Comparison of ENCODE assay signal across 22 mouse cellular contexts in the genomic region with DNA sequence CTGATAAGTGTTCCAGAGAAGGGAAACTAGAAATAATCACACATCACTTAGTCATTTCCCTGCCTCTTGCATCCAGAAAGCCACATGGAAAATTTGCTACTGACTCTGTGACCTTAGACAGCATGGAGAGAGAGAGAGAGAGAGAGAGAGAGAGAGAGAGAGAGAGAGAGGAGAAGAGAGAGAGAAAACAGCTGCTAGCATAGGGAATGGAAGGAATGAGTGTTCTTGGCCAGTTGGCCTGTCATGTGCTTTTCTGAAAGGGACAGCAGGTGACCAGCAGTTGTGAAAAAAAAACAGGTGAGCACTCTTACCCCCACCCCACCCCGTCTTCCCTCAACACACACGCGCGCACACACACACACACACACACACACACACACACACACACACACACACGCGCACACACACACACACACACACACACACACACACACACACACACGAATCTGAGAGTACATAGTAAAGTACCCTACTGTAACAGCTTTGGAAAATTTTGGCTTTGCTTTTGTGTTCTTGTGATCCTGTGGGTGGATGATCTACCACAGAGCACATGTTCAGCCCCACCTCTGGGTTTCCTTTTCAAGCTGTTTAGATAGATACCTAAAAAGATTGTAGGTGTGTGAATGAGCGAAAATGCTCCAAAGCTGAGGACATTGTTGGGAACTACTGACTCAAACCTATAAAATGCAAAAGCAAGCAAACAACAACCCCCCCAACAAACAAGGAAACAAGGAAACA. TPM values are rescaled to one million over a fixed set of nuclear protein-coding genes. Genes with fewer than 3 reads are reported as not detected.
DNase-seq lines count a peak whose midpoint lies in the region; ATAC-seq and TF ChIP-seq lines count a peak whose summit lies in the region.
"Had no signal": no experiment of that assay in that cellular context is flagged by ENCODE, and none has a peak within 500 bp of the region (broad histone marks: within the 10 kb centered on the region; RNA-seq: fewer than 3 reads in every experiment).

No protein-coding gene starts in this region.

- WGBS in limb, embryonic 14.5 days = 81% methylated on average over 6 of the region's 8 CpGs
- WGBS in limb, embryonic 10.5 days = 95% methylated on average over 3 of the region's 8 CpGs
- 85% methylated on average over 6 of the region's 8 CpGs for WGBS in intestine, embryonic 16.5 days

- H3K79me2 ChIP-seq in myocyte (ENCODE audit: control insufficient read depth, insufficient read depth) = peaks cover 43% of the 10 kb centered on the region

- intact Hi-C loops in gastrocnemius, adult 2 months (cut with DNase I) = no loop called here

- no peak overlapping the region for H3K9ac ChIP-seq in limb, embryonic 14.5 days (ENCODE audit: low read depth, low read length, severe bottlenecking)
- no peak overlapping the region for H3K9ac ChIP-seq in intestine, embryonic 16.5 days (ENCODE audit: low read depth, low read length)
- H3K9ac ChIP-seq: forebrain, embryonic 15.5 days; heart, embryonic 15.5 days; hindbrain, embryonic 14.5 days; limb, embryonic 15.5 days had no signal

- no peaks in the 10 kb centered on the region for H3K4me1 ChIP-seq in limb, embryonic 14.5 days (ENCODE audit: control insufficient read depth, insufficient read depth, low read length)
- peaks cover 30% of the 10 kb centered on the region for H3K4me1 ChIP-seq in limb, embryonic 10.5 days
- H3K4me1 ChIP-seq in intestine, embryonic 16.5 days (ENCODE audit: control insufficient read depth, insufficient read depth, low read length) = 0 out of 2 replicates have a peak, but pooled peaks cover under 1% of the 10 kb centered on the region
- H3K4me1 ChIP-seq: forebrain, embryonic 15.5 days; limb, embryonic 15.5 days had no signal

- peak overlapping the region; percentile 66 for H3K27ac ChIP-seq in gastrocnemius, adult 2 months
- no peak overlapping the region for H3K27ac ChIP-seq in limb, embryonic 14.5 days (replicated peaks; ENCODE audit: low read depth, low read length)
- no peak overlapping the region for H3K27ac ChIP-seq in limb, embryonic 10.5 days
- H3K27ac ChIP-seq in intestine, embryonic 16.5 days (ENCODE audit: low read length) = no peak overlapping the region
- H3K27ac ChIP-seq: forebrain, embryonic 15.5 days; hindbrain, embryonic 14.5 days had no signal

- H3K9me3 ChIP-seq in limb, embryonic 14.5 days (ENCODE audit: control insufficient read depth, low read length) = no peaks in the 10 kb centered on the region
- H3K9me3 ChIP-seq in limb, embryonic 10.5 days (replicated peaks) = no peaks in the 10 kb centered on the region
- H3K9me3 ChIP-seq in intestine, embryonic 16.5 days (ENCODE audit: control insufficient read depth, low read length) = no peaks in the 10 kb centered on the region
- H3K9me3 ChIP-seq: forebrain, embryonic 15.5 days; G1E; heart, embryonic 15.5 days; limb, embryonic 15.5 days had no signal

- no peak for ATAC-seq in limb, embryonic 14.5 days (ENCODE audit: low FRiP score, low read depth)
- ATAC-seq in intestine, embryonic 16.5 days = no peak
- ATAC-seq: forebrain, embryonic 15.5 days had no signal

- H3ac ChIP-seq in myocyte (ENCODE audit: control insufficient read depth, insufficient read length) = no peak overlapping the region

- TF ChIP-seq CTCF in gastrocnemius, adult 2 months (IDR thresholded peaks at IDR 0.05) = no peak

- H3K4me3 ChIP-seq in gastrocnemius, adult 2 months = no peak overlapping the region
- H3K4me3 ChIP-seq in limb, embryonic 14.5 days (replicated peaks; ENCODE audit: low read length) = no peak overlapping the region
- H3K4me3 ChIP-seq in limb, embryonic 10.5 days = no peak overlapping the region
- no peak overlapping the region for H3K4me3 ChIP-seq in myocyte
- no peak overlapping the region for H3K4me3 ChIP-seq in intestine, embryonic 16.5 days (ENCODE audit: low read length)
- H3K4me3 ChIP-seq: forebrain, embryonic 15.5 days; heart, embryonic 15.5 days; limb, embryonic 15.5 days had no signal

- no peaks in the 10 kb centered on the region for H3K36me3 ChIP-seq in limb, embryonic 14.5 days (ENCODE audit: control insufficient read depth, insufficient read depth, low read length)
- no peaks in the 10 kb centered on the region for H3K36me3 ChIP-seq in limb, embryonic 10.5 days
- H3K36me3 ChIP-seq in myocyte (ENCODE audit: control insufficient read depth, insufficient read depth) = no peaks in the 10 kb centered on the region
- no peaks in the 10 kb centered on the region for H3K36me3 ChIP-seq in intestine, embryonic 16.5 days (ENCODE audit: control insufficient read depth, insufficient read depth, low read length)
- H3K36me3 ChIP-seq: forebrain, embryonic 15.5 days; heart, embryonic 15.5 days had no signal

- TF ChIP-seq POLR2A in limb, embryonic 14.5 days (IDR thresholded peaks at IDR 0.05; ENCODE audit: borderline replicate concordance, extremely low read depth, insufficient read depth, insufficient read length) = no peak
- TF ChIP-seq POLR2A in myocyte (IDR thresholded peaks at IDR 0.05; ENCODE audit: insufficient read length, low read depth) = no peak

- peak; percentile 29 for DNase-seq in gastrocnemius, adult 2 months
- no peak for DNase-seq in gastrocnemius, adult 8-10 months (ENCODE audit: low spot score in 2 of 2)
- peak; percentile 37 for DNase-seq in limb, embryonic 14.5 days (ENCODE audit: low spot score)
- no peak for DNase-seq in limb, embryonic 10.5 days (ENCODE audit: low spot score)
- DNase-seq in MN1 (ENCODE audit: low spot score) = peak; percentile 28
- DNase-seq in layer of hippocampus, adult 9-10 months (ENCODE audit: low spot score) = no peak
- DNase-seq: adrenal gland, adult 2 months; B cell, adult 2 months; cerebellum, adult 11 months; cerebellum, postnatal 36 days; gastrocnemius, postnatal 10 days; kidney, adult 11 months; kidney, postnatal 14 days; lung, adult 2 months; midbrain, embryonic 14.5 days had no signal

- no peaks in the 10 kb centered on the region for H3K27me3 ChIP-seq in limb, embryonic 14.5 days (ENCODE audit: control insufficient read depth, insufficient read depth, low read length)
- H3K27me3 ChIP-seq in limb, embryonic 10.5 days (ENCODE audit: low read depth, poor library complexity, severe bottlenecking) = no peaks in the 10 kb centered on the region
- H3K27me3 ChIP-seq in myocyte (ENCODE audit: control insufficient read depth, insufficient read depth, insufficient read length) = no peaks in the 10 kb centered on the region
- H3K27me3 ChIP-seq in intestine, embryonic 16.5 days (replicated peaks; ENCODE audit: control insufficient read depth, insufficient read depth, low read length) = no peaks in the 10 kb centered on the region
- H3K27me3 ChIP-seq: forebrain, embryonic 15.5 days; heart, embryonic 15.5 days; limb, embryonic 15.5 days had no signal

- H3K4me2 ChIP-seq in limb, embryonic 14.5 days (replicated peaks; ENCODE audit: low read depth, low read length, severe bottlenecking) = no peak overlapping the region
- H3K4me2 ChIP-seq in myocyte (ENCODE audit: low read depth) = no peak overlapping the region
- H3K4me2 ChIP-seq in intestine, embryonic 16.5 days (ENCODE audit: low read depth, low read length) = no peak overlapping the region
- H3K4me2 ChIP-seq: forebrain, embryonic 15.5 days; heart, embryonic 15.5 days; hindbrain, embryonic 14.5 days; limb, embryonic 15.5 days had no signal

TF ChIP-seq in myocyte, 11 proteins besides CTCF, POLR2A, EP300 and RAD21:
- no peak for TF ChIP-seq SRF (IDR thresholded peaks at IDR 0.05; ENCODE audit: control insufficient read depth, insufficient read length, low read depth)
- no peak for TF ChIP-seq REST (IDR thresholded peaks at IDR 0.05; ENCODE audit: insufficient read depth, insufficient read length)
- peak; percentile 24 for TF ChIP-seq MAX (IDR thresholded peaks at IDR 0.05; ENCODE audit: low read depth)
- no peak for TF ChIP-seq E2F4 (IDR thresholded peaks at IDR 0.05; ENCODE audit: insufficient read depth)
- TF ChIP-seq TCF12 (IDR thresholded peaks at IDR 0.05; ENCODE audit: insufficient read depth, poor library complexity, severe bottlenecking) = peak; percentile 98
- peak; percentile 92 to 99 (median 93) for TF ChIP-seq MYOD1 (IDR thresholded peaks at IDR 0.05; ENCODE audit: control insufficient read depth in 1 of 3, insufficient read length in 2 of 3, low read depth in 2 of 3)
- no peak for TF ChIP-seq CEBPB (IDR thresholded peaks at IDR 0.05; ENCODE audit: insufficient read depth, poor library complexity, severe bottlenecking)
- peak; percentile 83 for TF ChIP-seq TCF3 (IDR thresholded peaks at IDR 0.05; ENCODE audit: insufficient read length, low read depth)
- no peak for TF ChIP-seq USF1 (IDR thresholded peaks at IDR 0.05; ENCODE audit: low read depth)
- TF ChIP-seq MYOG (IDR thresholded peaks at IDR 0.05; ENCODE audit: control insufficient read depth in 1 of 3, insufficient read depth in 1 of 3, insufficient read length in 2 of 3, low read depth in 2 of 3) = peak; percentile 43 to 100 (median 91)
- no peak for TF ChIP-seq POLR2AphosphoS2 (IDR thresholded peaks at IDR 0.05; ENCODE audit: insufficient read length, low read depth)

RNA-seq across cellular contexts. Expression of gene Plpp1, which starts 23.5 kb away (rescaled TPM):
- total RNA-seq in gastrocnemius, adult 2 months (2021) = 10 to 100 TPM; 35.6 to 49.4 TPM
- 10 to 100 TPM; 33.7 to 45.4 (median 40.9) TPM for total RNA-seq in gastrocnemius, adult 8-10 months (2022)
- 48.8 and 52.9 TPM in 2 replicates for polyA plus RNA-seq in limb, embryonic 14.5 days (2012; rRNA removed)
- polyA plus RNA-seq in limb, embryonic 14.5 days (2014; fragmentation: Nextera tagmentation; extraction: Ambion mirVana) = 66.0 and 70.9 TPM in 2 replicates
- 17.6 and 22.5 TPM in 2 replicates for polyA plus RNA-seq in limb, embryonic 10.5 days (2016; fragmentation: Nextera tagmentation; extraction: Ambion mirVana)
- 133 TPM for polyA plus RNA-seq in myocyte (2012; fragmentation: generic; extraction: Trizol)
- polyA plus RNA-seq in intestine, embryonic 16.5 days (2015; fragmentation: Nextera tagmentation; extraction: Ambion mirVana) = 94.5 and 97.3 TPM in 2 replicates

Comparison
In these comparisons a context has a peak if more than half of its experiments do, and no peak if none do; other contexts are left out.
1. DNase-seq: peak in gastrocnemius, adult 2 months (single experiment), limb, embryonic 14.5 days (single experiment) and MN1 (single experiment); none in gastrocnemius, adult 8-10 months (0 of 2), limb, embryonic 10.5 days (single experiment) and layer of hippocampus, adult 9-10 months (single experiment).